Mouse (Mus musculus) small intestine, adult 2 months (tissue): ENCODE measurements around the gene Rhobtb1. TPM values are rescaled to one million over a fixed set of nuclear protein-coding genes. Genes with fewer than 3 reads are reported as not detected.
A peak's percentile ranks its signal among the peaks of the same experiment; 100 is the strongest.

ENCODE experiments used
- H3K27ac ChIP-seq: fragments of 200-500 bp; 2 replicates; pipeline ENCODE4 v1.5.1; 2012; ENCODE audit warnings: low read depth, low read length, control low read depth, inconsistent platforms; ENCODE audit not compliant: insufficient read depth
- H3K27me3 ChIP-seq: fragments of 200-500 bp; 2 replicates; pipeline ENCODE4 v1.6.1; 2012; ENCODE audit warnings: mild to moderate bottlenecking, moderate library complexity, low read length, inconsistent platforms; ENCODE audit not compliant: control insufficient read depth, insufficient read depth
- H3K36me3 ChIP-seq: fragments of 200-500 bp; 2 replicates; pipeline ENCODE4 v1.6.1; 2012; ENCODE audit warnings: mild to moderate bottlenecking, low read length, control low read depth, inconsistent platforms; ENCODE audit not compliant: control insufficient read depth, insufficient read depth
- H3K4me1 ChIP-seq: fragments of 200-500 bp; 2 replicates; pipeline ENCODE4 v1.6.1; 2012; ENCODE audit warnings: low read length, inconsistent platforms, mixed read lengths; ENCODE audit not compliant: control insufficient read depth, insufficient read depth, insufficient read length
- H3K4me3 ChIP-seq: fragments of 200-500 bp; 2 replicates; pipeline ENCODE4 v1.5.1; 2012; ENCODE audit warnings: low read depth, mild to moderate bottlenecking, control low read depth, inconsistent platforms, low read length, moderate library complexity
- CTCF ChIP-seq: fragments of 200-500 bp; IDR thresholded peaks from 2 replicates; pipeline ENCODE4 v1.5.1; 2012; ENCODE audit warnings: low read depth, mild to moderate bottlenecking, control low read depth, inconsistent platforms, low read length, moderate library complexity, mixed read lengths; ENCODE audit not compliant: insufficient replicate concordance, insufficient read length; ENCODE audit errors: extremely low read depth
- POLR2A ChIP-seq: fragments of 200-500 bp; IDR thresholded peaks from 2 replicates; pipeline ENCODE4 v1.6.1; 2012; ENCODE audit warnings: low read depth, mild to moderate bottlenecking, control low read depth, inconsistent platforms, low read length, moderate library complexity
- WGBS: fragments of 180-500 bp; shearing (Covaris S2); methylation state at CpG from one replicate; pipeline ENCODE4 v1.1.7; 2018; 5-methylcytosine and 5-hydroxymethylcytosine counted together
- polyA plus RNA-seq: library from polyadenylated mRNA; depleted of rRNA; stranded (reverse); fragments of >200 nt; gene quantifications from 2 replicates; pipeline ENCODE4 v1.2.3, GENCODE M21; 2012

The Rhobtb1 gene
- polyA plus RNA-seq, 1 experiment: 7.9 TPM

GRCm38 (mm10) chr10:69163216-69163615, 12.0 kb downstream of the Rhobtb1 start:
- peaks cover 2% of the 10 kb centered on the region for H3K4me1 ChIP-seq
- H3K36me3 ChIP-seq: no peaks in the 10 kb centered on the region
- no peak overlapping the region for H3K4me3 ChIP-seq
- TF ChIP-seq POLR2A: no peak
- TF ChIP-seq CTCF: no peak
- H3K27me3 ChIP-seq: no peaks in the 10 kb centered on the region
- H3K27ac ChIP-seq: no peak overlapping the region
- 69% methylated on average over 5 of the region's 5 CpGs for WGBS

GRCm38 (mm10) chr10:69165125-69165524, 13.9 kb downstream of the Rhobtb1 start:
- 32% methylated on average over 7 of the region's 7 CpGs for WGBS
- Histone ChIP-seq H3K27ac (no peak overlapping the region), H3K4me3 (no peak overlapping the region), H3K36me3 (no peaks in the 10 kb centered on the region), H3K4me1 (peaks cover 2% of the 10 kb centered on the region), H3K27me3 (no peaks in the 10 kb centered on the region)
- TF ChIP-seq CTCF: peak; percentile 58; the same call in 1 of the 2 replicates
- no peak for TF ChIP-seq POLR2A

DNA sequence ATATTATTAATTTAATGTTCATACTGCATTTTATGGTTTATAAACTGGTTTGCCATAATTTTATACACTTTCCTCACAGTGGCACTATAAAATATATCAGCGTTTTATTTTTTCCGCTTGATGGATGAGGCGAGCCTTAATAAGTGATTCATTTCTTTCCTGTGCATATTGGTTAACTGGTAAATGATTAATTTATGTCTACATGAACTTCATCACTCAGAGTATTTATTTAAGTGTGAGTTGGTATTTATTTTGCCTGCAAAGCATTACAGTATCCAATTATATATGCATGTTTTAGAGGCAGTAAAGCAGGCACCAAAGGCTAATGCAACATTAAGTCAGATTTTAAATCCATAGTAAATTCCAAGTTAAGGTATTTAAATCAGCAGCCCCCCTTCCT, 14.6 kb downstream of the Rhobtb1 start:
- Histone ChIP-seq H3K4me1 (peaks cover 2% of the 10 kb centered on the region), H3K36me3 (no peaks in the 10 kb centered on the region), H3K27me3 (no peaks in the 10 kb centered on the region), H3K4me3 (no peak overlapping the region), H3K27ac (no peak overlapping the region)
- WGBS: 27% methylated on average over 3 of the region's 3 CpGs
- TF ChIP-seq POLR2A: no peak
- no peak for TF ChIP-seq CTCF

GRCm38 (mm10) chr10:69166514-69166913, 15.3 kb downstream of the Rhobtb1 start:
- Histone ChIP-seq H3K36me3 (no peaks in the 10 kb centered on the region), H3K4me3 (no peak overlapping the region), H3K4me1 (peaks cover 2% of the 10 kb centered on the region), H3K27me3 (no peaks in the 10 kb centered on the region), H3K27ac (no peak overlapping the region)
- 79% methylated on average over 12 of the region's 12 CpGs for WGBS
- TF ChIP-seq CTCF (no peak), POLR2A (no peak)

- Histone ChIP-seq H3K4me1 (no peaks in the 10 kb centered on the region), H3K27ac (no peak overlapping the region), H3K27me3 (no peaks in the 10 kb centered on the region), H3K4me3 (no peak overlapping the region), H3K36me3 (no peaks in the 10 kb centered on the region)
- WGBS: 68% methylated on average over 3 of the region's 3 CpGs
- TF ChIP-seq POLR2A (no peak), CTCF (no peak)
These were observed 21.2 kb downstream of the Rhobtb1 start for GRCm38 (mm10) chr10:69172412-69172811.

GRCm38 (mm10) chr10:69176116-69176515, 24.9 kb downstream of the Rhobtb1 start:
- TF ChIP-seq CTCF (no peak), POLR2A (no peak)
- H3K27ac ChIP-seq: no peak overlapping the region
- H3K27me3 ChIP-seq: no peaks in the 10 kb centered on the region
- H3K4me1 ChIP-seq: no peaks in the 10 kb centered on the region
- H3K4me3 ChIP-seq: no peak overlapping the region
- WGBS: 85% methylated on average over 3 of the region's 3 CpGs
- no peaks in the 10 kb centered on the region for H3K36me3 ChIP-seq

DNA sequence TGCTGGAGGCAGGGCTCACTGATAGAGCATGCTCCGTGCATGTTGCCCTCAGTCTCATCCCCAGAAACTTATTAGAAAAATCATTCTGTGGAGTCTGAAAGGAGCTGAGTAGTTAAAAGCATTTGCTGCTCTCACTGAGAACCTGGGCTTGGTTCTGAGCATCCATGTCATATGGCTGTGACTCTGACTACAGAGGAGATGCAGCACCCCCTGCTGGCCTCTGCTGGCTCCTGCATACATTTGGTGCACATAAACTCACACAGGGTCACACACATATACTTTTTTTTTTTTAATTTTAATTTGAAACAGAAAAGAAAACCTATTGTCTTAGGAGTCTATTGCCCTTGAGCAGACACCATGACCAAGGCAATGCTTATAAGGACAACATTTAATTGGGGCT, 28.1 kb downstream of the Rhobtb1 start:
- no peak overlapping the region for H3K4me3 ChIP-seq
- TF ChIP-seq POLR2A: no peak
- no peak for TF ChIP-seq CTCF
- no peaks in the 10 kb centered on the region for H3K27me3 ChIP-seq
- H3K27ac ChIP-seq: no peak overlapping the region
- H3K4me1 ChIP-seq: no peaks in the 10 kb centered on the region
- WGBS: 88% methylated on average over 1 of the region's 1 CpGs
- no peaks in the 10 kb centered on the region for H3K36me3 ChIP-seq

DNA sequence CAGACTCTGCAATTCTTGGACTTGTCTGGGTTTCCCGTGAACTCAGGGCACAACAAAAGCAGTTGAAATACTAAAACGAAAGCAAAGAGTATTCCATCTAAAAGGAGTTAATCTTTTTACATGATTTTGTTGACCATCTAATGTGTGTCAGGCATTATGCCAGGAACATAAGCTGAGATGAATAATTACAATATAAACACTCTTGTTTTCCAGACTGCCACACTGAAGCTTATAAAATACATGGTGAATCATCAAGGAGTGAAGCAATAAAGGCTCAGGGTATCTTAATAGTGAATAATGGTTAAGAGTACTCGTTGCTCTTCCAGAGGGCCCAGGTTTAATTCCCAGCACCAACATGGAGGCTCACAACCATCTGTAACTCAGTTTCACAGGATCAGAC, 29.8 kb downstream of the Rhobtb1 start:
- no peaks in the 10 kb centered on the region for H3K36me3 ChIP-seq
- TF ChIP-seq POLR2A: no peak
- no peak for TF ChIP-seq CTCF
- H3K4me3 ChIP-seq: no peak overlapping the region
- no peak overlapping the region for H3K27ac ChIP-seq
- H3K4me1 ChIP-seq: no peaks in the 10 kb centered on the region
- WGBS: 24% methylated on average over 3 of the region's 3 CpGs
- no peaks in the 10 kb centered on the region for H3K27me3 ChIP-seq
